Mouse (Mus musculus): ENCODE data around the gene Adora2b. TPM values are rescaled to one million over a fixed set of nuclear protein-coding genes. Genes with fewer than 3 reads are reported as not detected.
A peak's percentile ranks its signal among the peaks of the same experiment; 100 is the strongest.

Adora2b gene
- polyA plus RNA-seq (2015; fragmentation: Nextera tagmentation; extraction: Ambion mirVana): 4.2 and 4.3 TPM in 2 replicates

DNA sequence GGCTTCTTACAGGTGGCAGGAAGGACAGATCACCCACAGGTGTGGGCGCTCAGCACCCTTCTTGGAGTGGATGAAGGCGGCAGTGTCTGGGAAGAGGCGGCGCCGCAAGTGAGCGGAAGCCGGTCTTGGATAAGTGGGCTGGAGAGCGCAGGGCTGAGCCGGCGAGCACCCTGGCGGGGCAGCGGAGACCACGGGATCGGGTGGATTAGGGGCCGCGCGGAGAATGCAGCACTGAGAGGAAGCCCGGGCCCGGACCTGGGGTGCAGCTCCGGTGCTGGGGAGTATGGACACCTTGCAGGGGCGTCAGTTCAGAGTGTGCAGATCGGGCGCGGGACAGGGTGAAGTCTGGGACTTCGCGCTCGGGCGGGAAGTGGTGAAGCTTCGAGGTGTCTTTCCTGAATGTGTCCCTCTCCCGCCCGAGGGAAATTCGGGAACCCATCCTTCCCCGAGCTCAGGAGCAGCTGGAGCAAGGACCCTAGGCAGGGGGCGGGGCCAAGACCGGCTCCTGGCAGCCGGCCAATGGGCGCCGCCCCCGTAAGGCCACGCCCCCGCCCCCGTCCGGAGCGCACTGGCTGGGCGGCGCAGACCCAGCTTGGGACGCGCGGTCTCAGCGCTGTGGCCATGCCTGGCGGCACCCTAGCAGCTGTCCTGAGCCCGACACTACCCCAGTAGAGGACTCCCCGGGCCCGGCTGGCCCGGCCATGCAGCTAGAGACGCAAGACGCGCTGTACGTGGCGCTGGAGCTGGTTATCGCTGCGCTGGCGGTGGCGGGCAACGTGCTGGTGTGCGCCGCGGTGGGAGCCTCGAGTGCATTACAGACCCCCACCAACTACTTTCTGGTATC lies at the start of gene Adora2b:
Gene Adora2b (plus strand): TSS at position 584 of the 844 bp plus-strand sequence.
- Histone ChIP-seq H3K9ac (ENCODE audit: low read length) (peak within 1 kb of the TSS; percentile 57), H3K27ac (replicated peaks) (0 out of 2 replicates have a peak within 1 kb of the TSS, but pooled peaks have one; percentile 14), H3K4me2 (replicated peaks; ENCODE audit: low read depth) (peak within 1 kb of the TSS; percentile 98), H3K9me3 (ENCODE audit: control insufficient read depth, low read length) (no peaks in the 10 kb centered on the region), H3K27me3 (ENCODE audit: control insufficient read depth, insufficient read depth, low read length) (no peaks in the 10 kb centered on the region), H3K4me3 (ENCODE audit: low read depth, low read length) (peak within 1 kb of the TSS; percentile 60), H3K36me3 (ENCODE audit: control insufficient read depth, insufficient read depth, low read length) (no peaks in the 10 kb centered on the region), H3K4me1 (replicated peaks; ENCODE audit: control insufficient read depth, insufficient read depth) (no peaks in the 10 kb centered on the region)
- TF ChIP-seq CTCF (IDR thresholded peaks at IDR 0.05; ENCODE audit: low read depth) (no peak), EP300 (optimal IDR thresholded peaks at IDR 0.05) (no peak)
- ATAC-seq (ENCODE audit: low FRiP score, low TSS enrichment): peak; percentile 68
- WGBS: under 1% methylated on average over 58 of the region's 69 CpGs
- peak; percentile 63 for DNase-seq (ENCODE audit: low spot score)

DNA sequence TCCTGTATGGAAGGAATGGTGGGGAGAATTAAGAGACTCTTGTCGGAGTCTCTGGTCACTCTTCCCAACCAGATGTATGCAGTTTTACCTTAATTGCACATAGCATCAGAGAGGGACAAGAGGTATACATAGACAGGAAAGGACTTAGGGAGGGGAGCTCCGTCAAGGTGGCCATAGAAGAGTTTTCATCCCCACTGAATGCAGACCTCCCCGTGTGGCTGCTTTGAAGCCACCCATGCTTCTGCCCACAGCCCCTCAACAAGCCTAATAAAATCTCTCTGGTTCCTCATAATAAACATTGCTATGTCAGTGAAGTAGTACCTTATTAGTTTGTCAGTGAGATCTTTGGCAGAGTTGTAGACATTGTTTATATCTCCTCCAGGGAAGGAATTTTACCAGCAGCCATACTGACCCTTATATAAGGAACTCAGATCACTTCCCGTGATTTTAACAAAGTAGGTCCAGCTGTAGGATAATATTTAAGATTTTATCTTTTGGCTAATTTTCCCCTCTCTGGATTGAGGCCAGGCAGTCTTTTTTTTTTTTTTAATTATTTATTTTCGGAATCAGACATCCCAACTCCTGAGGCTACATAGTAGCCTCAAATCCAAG lies 47.8 kb upstream of the Adora2b start:
- no peak for ATAC-seq (ENCODE audit: low FRiP score, low TSS enrichment)
- DNase-seq (ENCODE audit: low spot score): no peak
- Histone ChIP-seq H3K9ac (ENCODE audit: low read length) (no peak overlapping the region), H3K4me3 (ENCODE audit: low read depth, low read length) (no peak overlapping the region), H3K36me3 (ENCODE audit: control insufficient read depth, insufficient read depth, low read length) (no peaks in the 10 kb centered on the region), H3K4me1 (replicated peaks; ENCODE audit: control insufficient read depth, insufficient read depth) (no peaks in the 10 kb centered on the region), H3K27me3 (ENCODE audit: control insufficient read depth, insufficient read depth, low read length) (no peaks in the 10 kb centered on the region), H3K27ac (replicated peaks) (no peak overlapping the region), H3K9me3 (ENCODE audit: control insufficient read depth, low read length) (no peaks in the 10 kb centered on the region), H3K4me2 (replicated peaks; ENCODE audit: low read depth) (no peak overlapping the region)
- TF ChIP-seq CTCF (IDR thresholded peaks at IDR 0.05; ENCODE audit: low read depth): no peak
- TF ChIP-seq EP300 (optimal IDR thresholded peaks at IDR 0.05): no peak
- 50% methylated on average over 5 of the region's 5 CpGs for WGBS

DNA sequence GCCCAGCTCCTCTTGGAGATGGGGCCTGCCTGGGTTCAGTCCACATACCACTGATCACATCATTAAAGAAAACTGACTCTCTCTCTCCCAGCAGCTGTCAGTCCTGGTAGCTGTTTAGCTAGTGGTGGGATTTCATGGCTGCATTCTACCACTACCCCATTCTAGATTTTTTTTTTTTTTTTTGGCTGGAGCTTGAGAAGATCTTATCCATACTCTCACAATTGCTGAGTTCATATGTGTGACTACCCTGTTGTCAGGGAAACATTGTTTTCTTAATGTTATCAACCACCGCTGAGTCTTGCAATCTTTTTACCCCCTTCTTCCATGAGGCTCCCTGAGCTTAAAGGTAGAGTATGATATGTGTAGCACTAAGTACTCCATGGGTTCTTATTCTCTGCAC lies 46.1 kb upstream of the Adora2b start:
- TF ChIP-seq EP300 (optimal IDR thresholded peaks at IDR 0.05) (no peak), CTCF (IDR thresholded peaks at IDR 0.05; ENCODE audit: low read depth) (no peak)
- H3K9me3 ChIP-seq (ENCODE audit: control insufficient read depth, low read length): no peaks in the 10 kb centered on the region
- H3K4me3 ChIP-seq (ENCODE audit: low read depth, low read length): no peak overlapping the region
- H3K27me3 ChIP-seq (ENCODE audit: control insufficient read depth, insufficient read depth, low read length): no peaks in the 10 kb centered on the region
- WGBS: 78% methylated on average over 1 of the region's 1 CpGs
- no peak overlapping the region for H3K9ac ChIP-seq (ENCODE audit: low read length)
- no peaks in the 10 kb centered on the region for H3K4me1 ChIP-seq (replicated peaks; ENCODE audit: control insufficient read depth, insufficient read depth)
- no peak overlapping the region for H3K4me2 ChIP-seq (replicated peaks; ENCODE audit: low read depth)
- no peak for ATAC-seq (ENCODE audit: low FRiP score, low TSS enrichment)
- no peaks in the 10 kb centered on the region for H3K36me3 ChIP-seq (ENCODE audit: control insufficient read depth, insufficient read depth, low read length)
- no peak overlapping the region for H3K27ac ChIP-seq (replicated peaks)
- DNase-seq (ENCODE audit: low spot score): no peak

DNA sequence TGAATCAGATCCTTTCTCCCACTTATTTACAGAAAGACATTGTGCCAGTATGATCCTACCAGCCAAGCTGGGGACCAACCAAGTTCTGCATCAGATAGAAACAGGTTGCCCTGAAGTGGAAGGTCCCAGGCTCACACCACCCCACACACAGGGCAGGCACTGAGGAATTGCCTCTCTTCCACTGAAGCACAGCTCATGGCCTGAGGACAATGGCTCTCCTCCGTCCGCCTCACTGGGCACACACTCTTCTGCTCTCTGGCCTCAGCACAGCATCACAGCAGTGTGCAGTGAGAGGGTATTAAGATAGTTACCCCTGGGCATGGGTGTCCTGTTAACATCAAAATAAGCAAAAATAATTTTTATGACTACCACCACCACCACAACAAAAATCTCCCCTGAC lies 39.7 kb upstream of the Adora2b start:
- 95% methylated on average over 2 of the region's 2 CpGs for WGBS
- Histone ChIP-seq H3K9ac (ENCODE audit: low read length) (no peak overlapping the region), H3K9me3 (ENCODE audit: control insufficient read depth, low read length) (no peaks in the 10 kb centered on the region), H3K4me1 (replicated peaks; ENCODE audit: control insufficient read depth, insufficient read depth) (no peaks in the 10 kb centered on the region), H3K4me3 (ENCODE audit: low read depth, low read length) (no peak overlapping the region), H3K27me3 (ENCODE audit: control insufficient read depth, insufficient read depth, low read length) (no peaks in the 10 kb centered on the region), H3K4me2 (replicated peaks; ENCODE audit: low read depth) (no peak overlapping the region), H3K27ac (replicated peaks) (no peak overlapping the region), H3K36me3 (ENCODE audit: control insufficient read depth, insufficient read depth, low read length) (no peaks in the 10 kb centered on the region)
- DNase-seq (ENCODE audit: low spot score) (no peak), ATAC-seq (ENCODE audit: low FRiP score, low TSS enrichment) (no peak)
- TF ChIP-seq EP300 (optimal IDR thresholded peaks at IDR 0.05): no peak
- no peak for TF ChIP-seq CTCF (IDR thresholded peaks at IDR 0.05; ENCODE audit: low read depth)

DNA sequence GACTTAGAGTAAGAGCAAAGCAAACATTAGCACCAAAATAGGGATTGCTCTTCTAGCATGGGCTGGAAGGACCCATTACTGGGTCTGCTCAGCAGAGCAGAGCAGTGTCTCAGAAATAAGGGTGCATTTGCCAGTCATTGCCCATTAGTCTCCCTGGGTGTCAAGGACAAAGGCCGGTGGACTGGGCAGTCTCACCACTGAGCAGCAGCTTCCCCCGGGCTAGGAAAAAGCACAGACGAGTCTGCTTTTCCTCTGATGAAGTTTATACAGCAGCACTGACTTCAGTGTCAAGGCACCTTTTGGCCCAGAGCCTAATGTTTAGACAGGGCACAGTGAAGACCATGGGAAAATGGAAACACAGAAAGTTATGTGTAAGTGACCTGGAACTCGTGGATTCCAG lies 38.9 kb upstream of the Adora2b start:
- 45% methylated on average over 4 of the region's 4 CpGs for WGBS
- Histone ChIP-seq H3K4me1 (replicated peaks; ENCODE audit: control insufficient read depth, insufficient read depth) (no peaks in the 10 kb centered on the region), H3K27ac (replicated peaks) (no peak overlapping the region), H3K27me3 (ENCODE audit: control insufficient read depth, insufficient read depth, low read length) (no peaks in the 10 kb centered on the region), H3K4me3 (ENCODE audit: low read depth, low read length) (no peak overlapping the region), H3K9ac (ENCODE audit: low read length) (no peak overlapping the region), H3K4me2 (replicated peaks; ENCODE audit: low read depth) (no peak overlapping the region), H3K9me3 (ENCODE audit: control insufficient read depth, low read length) (no peaks in the 10 kb centered on the region), H3K36me3 (ENCODE audit: control insufficient read depth, insufficient read depth, low read length) (no peaks in the 10 kb centered on the region)
- DNase-seq (ENCODE audit: low spot score): no peak
- no peak for ATAC-seq (ENCODE audit: low FRiP score, low TSS enrichment)
- TF ChIP-seq EP300 (optimal IDR thresholded peaks at IDR 0.05) (no peak), CTCF (IDR thresholded peaks at IDR 0.05; ENCODE audit: low read depth) (no peak)

Measured in stomach, postnatal 0 days (tissue).